Mouse (Mus musculus) left cerebral cortex, postnatal 4 days (tissue): ENCODE results near the gene Fga. TPM values are rescaled to one million over a fixed set of nuclear protein-coding genes. Genes with fewer than 3 reads are reported as not detected.

ENCODE experiments used
- DNase-seq: peaks from one replicate; pipeline ENCODE4 v3.0.0-alpha.2; 2022
- intact Hi-C: fragments of 180-260 bp; cut with DNase I; formaldehyde crosslinking; loops from one replicate; pipeline ENCODE4 v1.15.1; 2025
- total RNA-seq, 2 experiments: library from RNA; stranded (reverse); gene quantifications; 2 replicates each; pipeline ENCODE4 v1.2.3; 2021

Gene Fga
- total RNA-seq = not detected

GRCm38 (mm10) chr3:83025475-83026301 lies at the start of gene Fga:
TSS of gene Fga (plus strand) at chr3:83026076.
- intact Hi-C loops = no loop called here
- DNase-seq = no peak

DNA sequence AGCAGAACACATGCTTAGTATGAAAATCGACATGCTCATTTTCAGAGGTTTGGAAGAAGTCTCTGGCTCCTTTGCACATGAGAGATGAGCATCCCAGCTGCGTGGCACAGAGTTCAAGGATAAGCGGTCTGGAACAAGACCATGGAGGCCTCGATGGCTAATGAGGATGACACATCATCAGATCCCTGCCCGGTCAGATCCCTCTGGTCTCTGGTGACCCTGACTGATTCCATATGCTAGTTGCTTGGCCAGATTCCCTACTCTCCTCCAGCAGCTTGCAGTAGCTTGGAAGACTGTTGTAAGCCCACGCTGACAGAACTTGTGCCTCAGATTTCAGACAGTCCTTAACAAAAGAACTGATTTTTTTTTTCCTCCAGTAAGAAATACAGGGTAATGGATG lies 45.1 kb upstream of the Fga start:
- intact Hi-C loops = no loop called here
- DNase-seq = peak; percentile 74

GRCm38 (mm10) chr3:82981861-82982260 lies 44.0 kb upstream of the Fga start:
- intact Hi-C loops = no loop called here
- peak; percentile 22 for DNase-seq

- no peak for DNase-seq
- intact Hi-C loops = loop anchor here (5.0 kb wide), 1 partner anchor 103 kb away; no protein-coding TSS in a partner anchor
These were observed 41.0 kb upstream of the Fga start for GRCm38 (mm10) chr3:82984840-82985239.

DNA sequence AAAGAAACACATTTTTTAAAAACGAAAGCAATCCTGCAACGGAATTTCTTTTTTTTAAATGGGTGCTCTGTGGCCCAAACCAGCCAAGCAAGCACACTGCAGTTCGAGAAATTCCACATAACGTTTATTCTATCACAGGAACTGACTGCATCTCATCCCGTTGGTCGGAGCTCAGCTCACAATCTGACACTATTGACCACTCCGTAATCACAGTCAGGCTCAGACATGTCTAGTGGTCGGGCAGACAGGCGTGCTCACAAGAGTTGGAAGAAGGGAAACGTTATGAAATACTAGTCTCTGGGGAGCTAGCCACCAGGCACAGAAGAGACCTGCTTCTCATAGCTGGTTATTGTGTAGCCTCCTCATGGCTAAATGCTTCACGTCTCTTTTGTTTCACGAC lies 33.9 kb upstream of the Fga start:
- intact Hi-C loops = no loop called here
- no peak for DNase-seq

DNA sequence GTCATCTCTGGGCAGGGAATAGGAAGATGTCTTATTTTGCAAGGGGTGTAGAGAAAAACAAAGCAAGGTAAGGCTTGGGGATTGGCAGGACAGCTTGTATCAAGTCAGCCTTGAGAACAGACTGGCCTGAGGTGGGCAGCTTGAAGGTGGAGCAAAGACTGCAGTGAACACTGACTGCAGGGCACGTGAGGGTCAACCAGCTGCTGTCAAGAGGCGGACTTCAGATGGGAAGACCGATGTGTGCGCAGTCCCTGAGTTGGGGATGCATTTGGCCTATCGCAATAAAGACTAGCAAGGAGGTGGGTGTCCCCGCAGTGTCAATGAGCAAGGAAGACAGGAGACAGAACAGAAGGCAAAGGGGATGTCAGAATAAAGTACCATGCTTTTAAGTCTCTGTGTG lies 32.9 kb upstream of the Fga start:
- DNase-seq = no peak
- intact Hi-C loops = no loop called here

- DNase-seq = peak; percentile 75
These were observed 30.5 kb upstream of the Fga start for GRCm38 (mm10) chr3:82995368-82995767.

DNA sequence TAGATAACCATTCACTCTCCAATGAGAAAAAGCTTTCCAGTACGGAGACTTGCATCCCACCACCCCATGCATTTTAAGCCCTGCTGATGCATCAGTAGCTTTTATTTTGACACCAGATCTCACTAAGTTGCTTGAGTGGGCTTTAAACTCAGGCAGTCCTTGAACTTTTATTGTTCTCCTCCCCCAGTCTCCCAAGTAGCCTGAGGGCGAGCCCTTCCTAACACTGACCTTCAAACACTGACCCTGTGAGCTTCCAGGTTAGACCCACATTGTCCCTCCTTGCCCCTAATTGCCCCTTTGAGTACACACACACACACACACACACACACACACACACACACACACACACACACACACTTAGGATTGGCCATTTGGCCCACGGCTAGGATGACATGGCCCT lies 29.2 kb upstream of the Fga start:
- DNase-seq = no peak
- intact Hi-C loops = loop anchor here (5.0 kb wide), 2 partner anchors 119 to 281 kb away; partner anchors contain the start of gene Rbm46

More at GRCm38 (mm10) chr3:82995368-82995767, 30.5 kb upstream of the Fga start:
- intact Hi-C loops = loop anchor here (5.0 kb wide), 2 partner anchors 118 to 282 kb away; partner anchors contain the start of gene Rbm46

DNA sequence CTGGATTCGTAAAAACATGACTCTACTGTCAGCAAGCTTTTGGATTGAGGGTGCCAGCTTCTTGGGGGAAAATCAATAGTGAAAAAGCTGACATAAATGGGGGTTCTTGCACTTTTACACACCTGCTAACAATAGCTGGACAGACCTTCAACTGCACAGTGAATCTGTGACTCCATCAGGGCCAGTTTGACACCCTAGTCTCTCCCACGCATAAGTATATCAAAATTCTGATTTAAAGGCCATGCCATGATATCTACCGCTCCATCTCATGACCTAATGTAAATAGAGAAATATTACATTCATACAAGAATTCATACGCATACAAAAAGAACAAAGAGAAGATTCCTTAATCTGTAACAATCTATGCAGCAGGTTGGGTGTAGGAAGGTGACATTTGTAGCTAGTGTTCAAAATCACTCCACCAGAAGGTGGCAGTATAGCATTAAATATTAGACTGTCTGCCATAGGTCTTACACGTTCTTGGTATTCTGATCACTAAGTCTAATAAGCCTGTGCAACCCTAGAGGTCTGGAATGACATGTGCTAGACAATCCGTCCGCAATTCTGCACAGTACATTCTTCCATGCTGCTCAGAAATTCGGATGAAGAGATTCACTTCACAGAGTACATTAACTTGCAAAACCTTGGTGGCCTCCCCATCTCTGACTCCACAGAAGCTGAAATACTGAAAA lies 27.0 kb upstream of the Fga start:
- DNase-seq = peak; percentile 12
- intact Hi-C loops = loop anchor here (5.0 kb wide), 2 partner anchors 122 to 278 kb away; partner anchors contain the start of gene Rbm46

DNA sequence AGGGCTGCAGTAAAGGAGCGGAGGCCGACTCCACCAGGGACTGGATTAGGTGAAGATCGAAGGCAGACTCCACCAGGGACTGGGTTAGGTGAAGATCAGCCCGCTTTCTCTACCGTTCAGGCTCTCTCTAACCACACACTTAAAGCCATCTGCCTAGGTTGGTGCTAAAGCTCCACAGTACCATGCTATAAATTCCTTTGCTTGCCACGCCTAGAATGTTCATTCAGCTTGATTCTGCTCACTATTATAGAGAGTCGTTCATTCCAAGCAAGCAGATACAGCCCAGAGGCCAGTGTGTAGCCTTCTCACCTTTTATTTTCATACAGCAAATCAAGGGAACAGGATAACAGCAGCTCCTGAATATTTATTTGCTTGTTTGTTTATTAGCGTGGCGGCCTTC lies 25.9 kb upstream of the Fga start:
- no peak for DNase-seq
- intact Hi-C loops = loop anchor here (5.0 kb wide), 3 partner anchors 52 to 277 kb away; partner anchors contain the start of gene Rbm46

DNA sequence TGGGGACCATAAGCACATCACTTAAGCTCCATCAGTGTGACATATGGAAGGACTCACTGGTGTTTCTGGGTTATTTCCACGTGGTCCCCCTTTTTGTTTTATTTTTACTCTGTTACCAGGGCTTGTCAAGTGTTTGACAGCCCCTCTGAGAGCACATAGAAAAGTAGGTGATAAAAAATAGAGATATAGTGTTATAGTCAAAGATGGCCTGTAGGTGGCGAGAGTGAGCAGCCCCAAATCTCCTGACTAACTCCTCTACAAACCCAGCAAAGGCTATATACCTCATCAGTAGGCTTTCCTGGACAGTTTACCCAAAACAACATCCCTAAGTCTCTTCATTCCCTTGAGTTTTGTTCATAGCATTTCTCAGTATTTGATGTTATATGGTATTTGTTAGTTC lies 23.7 kb upstream of the Fga start:
- peak; percentile 23 for DNase-seq
- intact Hi-C loops = loop anchor here (5.0 kb wide), 1 partner anchor 50 kb away; no protein-coding TSS in a partner anchor

- intact Hi-C loops = loop anchor here (5.0 kb wide), 1 partner anchor 49 kb away; no protein-coding TSS in a partner anchor
- no peak for DNase-seq
These were observed 22.8 kb upstream of the Fga start for GRCm38 (mm10) chr3:83003068-83003467.

- DNase-seq = no peak
- intact Hi-C loops = loop anchor here (5.0 kb wide), 1 partner anchor 48 kb away; no protein-coding TSS in a partner anchor
These were observed 21.1 kb upstream of the Fga start for GRCm38 (mm10) chr3:83004801-83005200.

GRCm38 (mm10) chr3:83007557-83007956 lies 18.3 kb upstream of the Fga start, which contains the start of gene Fgg:
TSS of gene Fgg (plus strand) at chr3:83007724.
- intact Hi-C loops = no loop called here
- no peak for DNase-seq

DNA sequence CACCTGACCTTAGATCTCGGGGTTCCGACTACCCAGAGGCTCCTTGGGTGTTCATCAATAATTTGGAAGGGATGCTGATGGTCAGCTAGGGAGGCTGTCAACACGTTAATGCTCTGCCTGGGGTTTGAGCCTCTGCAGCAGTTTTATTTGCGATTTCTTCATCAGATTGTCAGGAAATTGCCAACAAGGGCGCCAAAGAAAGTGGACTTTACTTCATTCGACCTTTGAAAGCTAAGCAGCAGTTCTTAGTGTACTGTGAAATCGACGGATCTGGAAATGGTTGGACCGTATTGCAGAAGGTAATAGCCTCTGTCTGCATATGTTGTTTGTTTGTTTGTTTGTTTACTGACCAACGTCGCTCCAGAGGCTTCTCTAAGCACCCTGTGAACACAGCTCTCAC lies 15.6 kb upstream of the Fga start:
- DNase-seq = no peak
- intact Hi-C loops = no loop called here

GRCm38 (mm10) chr3:83011136-83011535 lies 14.7 kb upstream of the Fga start:
- intact Hi-C loops = no loop called here
- DNase-seq = no peak

GRCm38 (mm10) chr3:83011565-83011964 lies 14.3 kb upstream of the Fga start:
- no peak for DNase-seq
- intact Hi-C loops = no loop called here

DNA sequence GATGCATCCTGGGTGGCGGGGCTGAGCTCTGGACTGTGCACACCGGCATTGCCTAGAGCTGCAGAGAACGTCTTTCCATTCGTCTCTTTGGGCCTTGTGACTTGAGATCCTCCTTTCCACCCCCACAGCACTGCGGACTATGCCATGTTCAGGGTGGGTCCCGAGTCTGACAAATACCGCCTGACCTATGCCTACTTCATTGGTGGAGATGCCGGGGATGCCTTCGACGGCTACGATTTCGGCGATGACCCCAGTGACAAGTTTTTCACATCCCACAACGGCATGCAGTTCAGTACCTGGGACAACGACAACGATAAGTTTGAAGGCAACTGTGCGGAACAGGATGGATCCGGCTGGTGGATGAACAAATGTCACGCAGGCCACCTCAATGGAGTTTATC lies 13.2 kb upstream of the Fga start:
- intact Hi-C loops = no loop called here

GRCm38 (mm10) chr3:83013951-83014350 lies 11.9 kb upstream of the Fga start:
- intact Hi-C loops = no loop called here
- no peak for DNase-seq

More for the DNA sequence above, 13.2 kb upstream of the Fga start:
- DNase-seq = no peak

DNA sequence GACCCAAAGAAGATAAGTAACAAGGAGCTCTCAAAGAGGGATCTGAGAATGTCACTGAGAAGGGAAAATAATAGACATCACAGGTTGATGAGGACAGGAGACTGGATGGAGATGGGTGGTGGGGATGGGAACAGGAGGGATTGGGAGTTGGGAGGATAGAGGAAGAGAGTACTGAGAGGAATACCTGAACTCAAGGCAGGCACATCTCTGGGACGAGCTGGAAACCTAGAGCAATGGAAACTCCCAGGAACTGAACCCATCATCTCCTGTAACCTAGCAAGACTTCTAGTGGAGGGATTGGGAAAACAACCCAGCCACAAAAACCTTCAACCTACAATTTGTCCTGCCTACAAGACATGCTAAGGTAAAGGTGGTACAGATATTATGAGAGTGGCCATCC lies 9.6 kb upstream of the Fga start:
- DNase-seq = no peak
- intact Hi-C loops = no loop called here

DNA sequence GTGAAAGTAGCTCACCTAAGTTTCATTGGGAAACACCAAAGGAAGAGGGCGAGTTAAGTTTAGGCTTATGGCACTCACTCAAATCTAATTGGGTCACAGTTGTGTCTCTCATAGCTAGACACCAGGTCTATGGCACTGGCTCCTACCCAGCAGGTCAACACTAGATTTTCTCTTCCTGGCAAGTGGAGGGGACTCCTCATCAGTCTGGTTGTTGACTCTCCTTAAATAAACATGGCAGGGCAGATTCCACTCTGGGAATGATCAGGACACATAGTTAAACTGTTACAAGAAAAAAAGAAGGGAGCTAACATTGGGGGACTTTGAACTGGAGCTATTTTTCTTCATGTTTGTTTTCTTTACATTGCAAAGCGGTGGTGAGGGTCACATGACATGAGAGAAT lies 5.5 kb upstream of the Fga start:
- no peak for DNase-seq
- intact Hi-C loops = no loop called here
